Mouse (Mus musculus): ENCODE measurements at regions not wholly inside any gene's neighbourhood (a gene's known extent, or its start where the extent isn't known, plus 50 kb on each side); places are given as distances from the start of the nearest gene placed in this dataset.
A peak's percentile ranks its signal among the peaks of the same experiment; 100 is the strongest.
"Not testable (repeated sequence)": the region's sequence is repeated elsewhere in the genome, so short reads cannot be mapped to it uniquely, and the experiment has no call there.

DNA sequence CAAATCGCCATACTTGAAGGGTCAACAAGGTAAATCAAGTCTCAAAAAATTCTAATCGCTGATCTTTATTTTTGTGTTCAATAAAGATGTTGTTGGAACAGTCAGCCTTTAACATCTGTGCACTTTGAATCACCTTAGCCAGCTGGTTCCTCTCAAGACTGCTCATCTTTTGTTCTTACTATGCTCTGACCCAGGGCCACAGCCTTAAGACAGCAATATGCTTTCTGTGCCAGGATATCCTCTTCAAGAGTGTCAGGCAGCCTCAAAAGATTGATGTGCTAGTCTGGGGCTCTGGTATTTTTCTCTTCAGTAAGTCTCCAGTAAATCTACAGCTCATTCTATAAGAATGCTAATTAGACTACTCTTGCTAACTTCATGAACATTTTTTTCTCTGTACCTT lies 199.9 kb downstream of the Dph6 start:
- no peak for DNase-seq (ENCODE audit: inconsistent ontology term)

DNA sequence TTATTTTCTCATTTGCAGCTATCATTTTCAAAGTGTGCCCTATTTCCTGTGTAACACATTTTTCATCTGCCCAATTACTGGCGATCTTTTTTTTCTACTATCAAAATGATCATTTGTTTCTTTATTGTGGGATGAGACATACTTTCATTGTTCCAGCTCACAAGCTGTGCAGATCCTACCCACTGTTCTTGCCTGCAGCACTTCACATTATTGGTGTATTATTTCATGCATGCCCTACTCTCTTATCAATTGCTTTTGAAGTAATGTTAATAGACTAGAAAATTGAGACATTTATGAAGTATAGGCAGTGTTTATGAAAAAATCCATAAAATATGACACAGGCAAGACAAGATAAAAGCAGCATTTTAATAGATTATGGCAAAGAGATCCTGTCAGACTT lies 204.6 kb downstream of the Dph6 start:
- peak; percentile 56 for DNase-seq (ENCODE audit: inconsistent ontology term)

DNA sequence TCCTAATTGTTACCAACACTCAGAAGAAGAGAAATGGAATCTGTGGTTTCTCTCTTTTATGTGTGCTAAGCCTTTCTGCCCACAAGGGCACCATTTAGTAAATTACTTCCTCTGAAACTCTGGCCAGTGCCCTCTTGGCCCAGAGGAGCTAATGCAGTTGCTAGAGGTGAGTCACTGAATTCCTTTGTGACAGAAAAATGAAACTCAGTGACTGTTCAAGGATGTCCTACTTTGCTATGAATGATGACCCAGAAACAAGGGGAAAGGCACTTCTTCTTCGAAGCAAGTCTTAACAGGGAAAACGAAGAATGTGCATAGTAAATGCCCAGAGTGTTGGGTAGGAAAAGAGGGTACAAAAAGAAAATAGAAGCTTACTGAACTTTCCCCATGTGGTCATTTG lies 211.0 kb downstream of the Dph6 start:
- peak; percentile 85 for DNase-seq (ENCODE audit: inconsistent ontology term)

DNA sequence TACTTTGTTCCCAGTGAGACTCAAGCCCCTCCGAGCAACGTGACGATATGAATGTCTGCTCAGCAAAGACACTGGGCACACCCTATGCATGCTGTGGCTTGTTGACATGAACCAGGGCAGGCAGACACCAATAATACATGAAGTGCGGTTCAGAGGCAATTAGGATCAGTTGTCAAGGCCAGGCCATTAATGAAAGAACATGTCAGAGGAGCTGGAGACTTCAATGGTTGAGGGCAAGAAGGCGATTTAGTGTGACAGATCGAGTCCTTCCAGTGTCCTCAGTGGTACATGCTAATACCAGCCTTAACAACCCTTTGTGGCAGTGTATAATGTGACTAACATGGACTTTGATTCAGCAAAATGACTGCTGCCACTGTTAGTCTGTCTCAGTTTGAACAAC lies 213.8 kb downstream of the Dph6 start:
- no peak for DNase-seq (ENCODE audit: inconsistent ontology term)

DNA sequence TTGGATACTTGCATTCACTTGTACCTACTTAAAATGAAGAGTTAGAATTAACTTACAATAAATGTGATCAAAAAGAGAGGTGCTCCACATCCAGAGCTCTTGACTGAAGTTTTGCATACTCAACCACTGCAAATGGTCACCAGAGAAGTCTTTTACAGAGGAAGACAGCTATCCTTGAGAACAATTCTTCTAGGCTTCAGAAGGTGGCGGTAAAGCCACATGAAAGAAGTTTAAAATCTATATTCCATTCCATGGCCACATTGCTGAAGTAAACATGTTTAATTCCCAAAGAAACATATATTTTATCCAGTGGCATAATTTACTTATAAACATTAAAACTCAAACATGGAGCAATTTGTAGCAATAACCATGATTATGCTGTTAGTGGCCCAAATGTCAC lies 215.1 kb downstream of the Dph6 start:
- peak; percentile 13 for DNase-seq (ENCODE audit: inconsistent ontology term)

DNA sequence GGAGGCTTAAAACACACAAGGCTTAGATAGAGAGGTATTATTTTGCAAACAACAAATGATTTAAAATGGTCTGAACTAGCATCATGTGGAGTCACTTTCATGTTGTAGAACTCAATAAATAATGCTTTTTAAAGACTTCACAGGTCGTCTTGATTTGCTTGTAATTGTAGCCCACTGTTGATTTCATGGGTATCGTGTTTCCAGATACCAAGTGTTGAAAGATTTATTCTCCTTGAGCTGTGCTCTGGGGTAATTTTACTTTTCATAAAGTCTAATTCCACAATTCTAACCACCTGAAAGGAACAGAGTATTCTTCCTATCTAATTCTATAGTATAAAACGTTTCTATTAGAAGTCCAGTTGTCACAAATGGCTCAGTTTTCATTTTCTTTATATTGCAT lies 216.7 kb downstream of the Dph6 start:
- DNase-seq (ENCODE audit: inconsistent ontology term) = no peak

DNA sequence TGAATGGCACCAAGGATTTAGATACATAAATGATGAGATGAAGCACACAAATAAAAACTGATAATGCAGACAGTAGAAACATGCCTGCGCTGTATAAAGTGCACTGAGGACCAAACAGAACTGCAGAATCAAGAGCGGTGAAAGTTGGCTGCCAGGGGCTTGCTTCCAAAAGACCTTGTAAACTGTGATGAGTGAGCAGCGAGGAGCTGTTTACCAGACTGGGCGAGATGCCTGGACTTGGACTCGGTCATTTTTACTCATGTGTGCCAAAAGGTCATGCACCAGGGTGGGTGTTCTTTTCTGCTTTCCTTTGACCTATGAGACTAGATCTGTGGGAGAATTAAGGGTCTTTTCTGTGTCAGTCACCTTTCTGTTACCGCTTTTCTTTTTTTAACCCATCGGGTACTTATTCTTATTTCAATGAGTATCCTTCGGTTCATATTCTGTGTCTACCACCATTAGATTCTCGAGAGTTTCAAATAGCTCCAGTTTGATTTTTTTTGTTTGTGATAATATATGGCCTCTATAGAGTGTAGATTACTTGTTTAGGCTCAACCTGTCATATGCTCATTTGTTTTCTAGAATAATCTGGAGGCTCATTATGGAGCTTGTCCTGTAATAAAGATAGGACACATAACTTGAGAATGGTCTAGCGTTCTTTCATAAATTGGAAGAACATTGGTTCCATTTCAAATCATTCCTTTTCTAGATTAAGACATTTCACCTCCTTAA lies 226.3 kb upstream of the Zfp770 start:
- peak; percentile 44 for DNase-seq (ENCODE audit: inconsistent ontology term)

DNA sequence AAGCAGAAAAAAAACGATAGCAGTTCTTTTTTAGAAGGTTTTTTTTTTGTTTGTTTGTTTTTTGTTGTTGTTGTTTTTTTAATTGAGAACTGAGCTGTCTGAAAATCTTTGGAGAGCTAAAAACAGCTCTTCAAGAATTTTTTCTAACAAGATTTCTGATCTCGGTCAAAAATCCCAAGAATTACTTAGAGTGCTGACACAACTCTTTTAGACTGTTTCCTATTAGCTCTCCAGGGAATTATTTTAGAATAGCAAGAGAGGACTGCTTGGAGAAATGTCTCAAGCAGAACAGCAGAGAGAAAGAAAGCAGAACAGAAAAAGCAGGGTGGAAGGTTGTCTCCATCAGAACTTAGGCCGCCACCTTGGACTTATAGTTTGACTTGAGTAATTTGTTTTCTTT lies 218.1 kb upstream of the Zfp770 start:
- no peak for DNase-seq (ENCODE audit: inconsistent ontology term)

DNA sequence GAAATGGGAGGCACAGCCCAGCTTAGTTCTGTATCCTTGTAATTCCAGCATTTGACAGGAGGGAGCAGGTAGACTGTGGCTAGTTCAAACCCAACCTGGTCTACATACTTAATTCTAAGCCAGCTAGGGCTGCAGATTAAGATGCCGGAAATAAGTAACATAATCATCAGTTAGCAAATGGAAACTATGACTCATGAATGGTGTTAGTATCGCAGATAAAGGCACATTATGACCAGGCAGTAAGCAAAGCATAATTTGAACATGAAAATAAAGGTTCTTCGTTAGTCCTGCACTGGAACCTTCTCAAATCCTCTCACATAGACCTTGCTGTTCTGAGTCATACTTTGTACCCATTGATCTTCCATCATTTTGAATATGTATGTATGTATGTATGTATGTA lies 211.7 kb upstream of the Zfp770 start:
- DNase-seq (ENCODE audit: inconsistent ontology term) = no peak

DNA sequence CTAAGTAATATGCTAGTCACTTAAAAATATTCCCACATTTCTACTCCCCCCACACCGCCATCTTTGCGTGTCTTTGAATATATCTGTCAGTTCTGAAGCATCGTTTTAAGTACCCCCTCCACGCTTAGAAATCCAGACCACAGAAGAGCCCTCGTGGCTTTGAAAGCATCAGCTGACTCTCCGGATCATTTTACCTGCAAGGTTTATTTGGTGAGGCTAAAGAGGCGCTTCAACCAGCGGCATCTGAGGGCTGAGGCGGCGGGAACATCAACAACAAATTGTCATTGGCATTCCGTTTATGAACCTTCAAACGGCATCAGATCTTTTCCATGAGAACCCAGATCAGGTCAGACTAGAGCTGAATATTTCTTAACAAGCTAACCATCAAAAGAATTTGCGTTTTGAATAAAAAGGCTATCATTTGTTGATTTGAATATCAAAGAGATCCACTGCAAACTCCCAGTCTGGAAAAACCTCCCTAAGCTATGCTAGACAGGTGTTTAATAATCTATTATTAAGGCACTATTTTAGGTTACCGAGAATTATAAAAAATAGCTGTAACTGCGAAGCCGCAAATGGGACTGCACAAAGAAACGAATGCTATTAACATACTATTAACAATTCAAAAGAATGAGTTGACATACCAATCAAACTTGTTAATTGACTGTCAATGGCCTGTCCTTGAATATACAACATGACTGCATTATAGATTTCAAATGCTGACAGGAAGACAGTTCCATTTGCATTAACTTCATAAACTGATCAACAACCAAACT lies 210.9 kb upstream of the Zfp770 start:
- DNase-seq (ENCODE audit: inconsistent ontology term) = no peak

DNA sequence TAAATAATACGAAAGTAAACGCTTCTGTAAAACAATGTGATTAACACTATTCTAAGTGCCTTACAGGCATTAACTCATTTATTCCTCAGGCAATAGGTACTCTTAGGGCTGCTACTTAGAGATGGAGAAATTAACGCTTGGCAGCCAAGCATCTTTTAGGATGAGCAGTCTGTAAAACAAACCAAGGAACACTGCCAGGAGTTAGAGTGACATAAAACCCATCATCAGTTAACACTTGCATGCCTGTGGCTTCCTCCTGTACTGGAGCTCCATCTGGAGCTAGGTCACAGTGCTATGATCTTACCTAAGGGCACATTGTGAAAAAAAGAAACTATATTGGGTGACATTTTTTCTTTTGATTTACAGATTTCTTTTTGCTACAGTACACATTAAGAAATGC lies 209.4 kb upstream of the Zfp770 start:
- DNase-seq (ENCODE audit: inconsistent ontology term) = no peak

DNA sequence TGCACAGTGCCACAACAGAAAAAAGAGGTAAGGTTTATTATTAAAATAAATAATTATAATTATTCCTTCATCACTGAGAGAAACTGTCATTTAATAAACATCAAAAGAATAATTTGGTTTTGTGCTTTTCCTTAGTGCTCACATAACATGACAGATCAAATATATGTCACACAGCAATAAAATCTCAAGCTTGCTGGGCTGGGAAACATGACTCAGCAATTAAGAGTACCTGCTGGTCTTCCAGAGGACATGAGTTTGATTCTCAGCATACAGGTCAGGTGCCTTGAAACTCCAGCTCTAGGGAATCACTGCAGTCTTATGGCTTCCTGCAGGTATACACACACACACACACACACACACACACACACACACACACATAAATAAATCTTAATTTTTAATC lies 208.3 kb upstream of the Zfp770 start:
- DNase-seq (ENCODE audit: inconsistent ontology term) = no peak

DNA sequence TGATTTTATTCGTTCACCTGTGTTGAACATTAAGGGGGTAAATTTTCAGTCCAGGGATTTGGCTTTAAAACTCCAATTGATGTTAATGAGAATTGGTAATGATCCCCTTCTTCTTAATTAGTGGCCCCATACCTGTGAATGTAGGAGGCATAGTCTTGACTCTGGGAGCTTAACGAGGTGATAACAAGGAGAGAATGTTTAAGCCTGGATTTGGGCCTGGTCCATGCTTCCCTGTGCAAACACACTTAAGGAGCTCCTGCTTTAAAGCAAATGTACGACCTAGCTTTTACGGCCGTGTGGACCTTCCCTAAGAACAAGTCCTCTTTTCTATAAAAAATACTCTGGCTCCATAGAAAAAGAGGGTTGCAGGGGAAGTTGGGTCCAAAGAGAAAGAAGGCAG lies 206.1 kb upstream of the Zfp770 start:
- no peak for DNase-seq (ENCODE audit: inconsistent ontology term)

DNA sequence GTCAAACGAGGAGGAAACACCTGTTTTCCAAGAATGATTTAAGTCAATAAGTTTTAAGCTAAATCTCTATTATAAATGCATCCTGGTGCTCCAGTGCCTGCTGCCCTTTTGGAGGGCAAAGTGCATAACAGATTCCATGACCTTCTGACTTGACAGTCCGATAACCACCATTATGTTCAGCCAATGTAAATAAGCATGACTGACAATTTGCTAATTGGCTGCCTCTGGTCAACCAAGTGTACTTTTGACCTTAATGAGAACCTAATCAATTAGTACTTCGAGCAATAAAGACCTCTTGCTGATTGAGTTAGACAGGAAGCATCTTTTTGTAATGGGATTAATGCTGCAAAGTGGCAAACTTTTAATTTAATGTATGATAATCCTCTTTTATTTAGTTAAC lies 183.3 kb upstream of the Zfp770 start:
- no peak for DNase-seq (ENCODE audit: inconsistent ontology term)

DNA sequence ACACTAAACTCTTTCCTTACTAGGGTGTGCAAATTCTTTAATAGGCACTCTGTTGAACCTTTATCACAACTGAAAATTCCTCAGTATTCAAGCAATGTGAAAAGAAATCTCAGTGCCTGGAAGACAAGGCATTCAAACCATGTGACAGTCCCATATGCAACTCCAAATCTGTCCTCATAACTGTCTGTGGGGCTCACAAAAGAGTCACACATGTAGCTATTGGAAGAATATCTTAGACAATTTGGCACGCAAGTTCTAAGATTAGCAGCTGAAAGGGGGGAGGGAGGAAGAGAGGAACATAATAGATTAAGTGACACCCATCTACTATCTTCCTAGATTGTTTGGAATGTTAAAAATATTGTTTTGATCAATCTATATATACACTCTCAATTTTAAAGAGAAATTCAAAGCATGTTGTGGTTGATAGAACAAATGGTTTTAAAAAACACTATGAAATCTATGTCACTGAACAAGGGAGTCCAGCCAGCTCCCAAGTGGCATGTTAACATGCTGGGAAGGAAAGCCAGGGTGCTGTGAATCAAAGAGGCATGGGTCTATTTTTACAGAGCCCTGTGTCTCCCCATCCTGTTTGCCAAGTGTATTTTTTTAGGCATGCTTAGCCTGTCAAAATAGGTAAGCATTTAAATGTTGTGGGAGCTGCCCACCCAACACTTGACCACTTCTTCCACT lies 177.7 kb upstream of the Zfp770 start:
- no peak for DNase-seq (ENCODE audit: inconsistent ontology term)

DNA sequence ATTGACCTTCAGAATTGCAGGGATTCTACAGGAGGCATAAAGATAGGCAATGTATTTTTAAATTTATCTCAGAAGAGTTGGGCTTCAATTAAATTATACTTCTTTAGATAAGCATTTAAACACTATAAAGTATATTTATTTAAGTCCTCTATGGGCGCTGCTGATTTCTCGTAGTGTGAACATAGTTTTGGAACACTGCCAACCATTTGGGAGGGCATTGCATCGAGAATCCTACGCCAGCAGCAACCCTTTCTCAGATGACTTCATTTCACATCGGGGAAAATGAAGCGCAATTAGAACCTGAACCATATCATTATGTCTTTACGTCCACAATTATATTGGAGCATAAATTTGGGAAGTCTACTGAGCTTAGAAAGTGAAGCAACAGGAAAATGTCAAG lies 172.2 kb upstream of the Zfp770 start:
- DNase-seq (ENCODE audit: inconsistent ontology term) = no peak

DNA sequence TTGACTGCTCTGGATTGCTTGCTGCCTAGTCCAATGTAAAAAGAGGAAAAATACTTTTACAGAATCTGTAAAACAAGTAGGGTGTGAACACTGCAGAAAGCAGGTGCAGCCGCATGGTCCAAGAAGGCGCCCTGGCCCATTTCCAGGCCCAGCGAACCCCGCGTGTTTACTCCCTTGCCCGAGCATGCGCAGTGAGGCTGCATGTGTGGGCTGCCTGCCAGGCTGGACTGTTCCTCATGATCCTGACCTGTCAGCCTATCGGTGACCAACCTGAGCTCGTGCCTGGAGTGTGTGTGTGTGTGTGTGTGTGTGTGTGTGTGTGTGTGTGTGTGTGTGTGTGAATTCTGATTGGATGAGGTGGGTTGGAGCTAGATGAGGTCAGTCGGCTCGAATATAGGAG lies 152.6 kb upstream of the Zfp770 start:
- not testable (repeated sequence) for DNase-seq (ENCODE audit: inconsistent ontology term)

DNA sequence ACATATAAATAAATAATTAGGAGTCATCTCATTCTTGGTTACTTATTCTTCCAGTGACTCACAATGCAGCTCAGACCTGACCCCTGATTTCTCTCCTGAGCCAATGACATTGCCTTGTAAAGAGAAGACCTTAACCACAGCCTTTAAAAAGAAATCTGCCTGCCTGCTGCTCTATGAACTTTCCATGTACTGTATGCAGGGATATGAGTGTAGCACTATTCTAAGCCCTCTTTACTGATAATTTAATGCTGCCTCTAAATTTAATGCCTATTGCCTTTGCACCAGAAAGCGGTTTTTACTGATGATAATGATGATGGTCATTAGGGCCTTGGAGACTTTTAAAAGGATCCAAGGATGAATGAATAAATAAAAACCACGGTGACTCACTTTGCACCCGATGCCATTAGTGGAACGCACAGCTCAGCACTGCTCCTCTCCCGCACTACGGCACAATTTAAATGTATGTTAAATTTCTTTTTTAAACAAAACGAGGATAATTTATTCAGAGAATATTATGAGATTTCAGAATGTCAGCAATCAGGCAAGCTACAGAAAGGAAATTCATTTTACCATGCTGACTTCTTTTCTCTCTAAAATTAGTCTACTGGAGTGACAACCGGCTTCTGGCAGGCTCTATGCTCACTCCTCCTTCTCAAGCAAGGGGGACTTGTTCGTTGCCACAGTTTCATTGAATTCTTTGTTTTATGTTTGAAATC lies 139.5 kb upstream of the Zfp770 start:
- peak; percentile 3 for DNase-seq (ENCODE audit: inconsistent ontology term)

DNA sequence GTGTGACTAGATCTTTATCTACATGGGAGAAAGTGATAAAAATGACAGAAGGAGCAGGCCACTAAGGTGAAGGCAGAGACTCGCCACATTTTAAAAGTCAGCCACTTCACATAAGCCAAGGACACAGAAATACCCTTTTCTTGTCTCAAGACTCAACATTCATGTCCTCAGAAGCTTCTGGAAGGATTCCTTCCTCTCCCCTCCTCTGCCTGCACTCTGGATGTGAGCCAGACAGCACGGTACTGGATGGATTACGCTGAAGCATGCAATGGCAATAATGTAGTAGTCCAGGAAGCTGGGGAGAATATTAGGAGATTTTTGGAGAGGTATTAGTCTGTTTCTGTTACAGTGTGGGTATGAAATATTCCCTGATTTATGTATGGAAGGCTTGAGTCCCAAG lies 100.5 kb upstream of the Zfp770 start:
- DNase-seq (ENCODE audit: inconsistent ontology term) = no peak

DNA sequence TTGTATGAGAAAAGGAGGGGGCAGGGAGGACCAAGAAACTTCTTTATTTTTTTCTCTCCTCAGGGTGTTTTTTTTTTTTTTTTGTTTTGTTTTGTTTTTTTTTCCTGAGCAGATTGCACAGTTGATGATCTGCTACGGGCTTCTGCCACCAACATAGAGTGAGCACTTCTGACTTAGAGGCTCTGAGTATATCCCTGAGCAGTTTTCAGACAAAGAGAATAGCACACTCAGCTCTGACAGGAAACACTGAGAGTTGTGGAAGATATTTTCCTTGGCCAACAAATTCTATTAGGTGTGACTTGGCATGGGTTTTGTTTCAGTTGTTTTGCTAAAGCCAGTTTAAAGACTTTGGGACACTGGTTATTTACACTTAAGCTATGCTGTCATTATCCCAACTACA lies 93.8 kb upstream of the Zfp770 start:
- DNase-seq (ENCODE audit: inconsistent ontology term) = no peak

DNA sequence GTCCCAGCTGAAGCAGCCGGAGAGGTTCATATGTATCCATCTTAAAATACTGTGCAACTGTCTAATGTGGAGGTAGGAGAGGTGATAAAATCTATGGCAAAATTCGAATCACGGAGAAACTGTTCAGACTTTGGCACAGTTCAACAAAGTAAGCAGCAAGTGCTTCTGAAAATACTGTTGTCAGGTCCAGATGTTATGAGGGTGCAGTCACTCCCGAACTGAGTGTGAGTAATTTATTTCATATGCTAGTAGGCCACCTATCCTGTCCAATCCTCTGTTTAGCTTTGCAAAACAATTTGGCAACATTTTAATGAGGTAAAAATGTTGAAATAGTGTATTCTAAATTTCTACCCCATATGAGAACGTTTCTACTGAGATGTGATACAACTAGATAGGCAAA lies 90.1 kb upstream of the Zfp770 start:
- DNase-seq (ENCODE audit: inconsistent ontology term) = no peak

DNA sequence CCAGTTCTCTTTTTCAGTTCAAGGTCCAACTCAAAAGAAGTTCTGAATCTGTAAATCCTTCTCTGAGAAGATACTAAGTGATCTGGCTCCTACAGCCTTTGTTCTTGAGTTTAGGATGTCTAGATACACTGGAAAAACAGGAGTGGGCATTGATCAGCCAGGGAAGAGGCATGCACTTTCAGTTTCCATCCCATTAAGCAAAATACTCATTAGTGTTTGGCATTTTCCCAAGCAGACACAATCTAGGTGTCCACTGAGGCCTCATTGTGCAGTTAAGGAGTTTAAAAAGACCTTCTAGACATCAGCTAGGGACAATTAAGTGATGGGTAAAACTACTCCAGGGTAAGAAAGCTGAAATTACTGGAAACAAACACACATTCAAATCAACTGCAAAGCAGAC lies 74.3 kb upstream of the Zfp770 start:
- peak; percentile 66 for DNase-seq (ENCODE audit: inconsistent ontology term)

Data from Muller cell, postnatal 12 days (primary cell).